Mouse (Mus musculus) neutrophil, adult 5-6 weeks (primary cell): ENCODE results near the gene Serpina10. TPM values are rescaled to one million over a fixed set of nuclear protein-coding genes. Genes with fewer than 3 reads are reported as not detected.
"Not testable (repeated sequence)": the region's sequence is repeated elsewhere in the genome, so short reads cannot be mapped to it uniquely, and the experiment has no call there.

Experiments
- ATAC-seq: fragments of 151-379, 151-347 bp; 2 replicates; pipeline ENCODE4 v1.8.0; 2017; ENCODE audit warnings: mild to moderate bottlenecking, moderate TSS enrichment; ENCODE audit not compliant: insufficient number of reproducible peaks, poor library complexity, low FRiP score, severe bottlenecking; ENCODE audit errors: extremely low read depth
- total RNA-seq: library from RNA; stranded (forward); fragments of 200-1000 nt; gene quantifications from 2 replicates; pipeline ENCODE4 v1.2.3, GENCODE M21; 2017

Gene Serpina10
- total RNA-seq, 1 experiment from 2014 or later = not detected

GRCm38 (mm10) chr12:103634430-103634829 lies 3.2 kb upstream of the Serpina10 start:
- no peak for ATAC-seq

- ATAC-seq = no peak
These were observed 14.4 kb downstream of the Serpina10 start for GRCm38 (mm10) chr12:103616860-103617261.

GRCm38 (mm10) chr12:103615734-103616133 lies 15.5 kb downstream of the Serpina10 start:
- ATAC-seq = no peak

- no peak for ATAC-seq
These were observed 16.1 kb downstream of the Serpina10 start for GRCm38 (mm10) chr12:103615141-103615540.

- ATAC-seq = no peak
These were observed 29.4 kb downstream of the Serpina10 start for GRCm38 (mm10) chr12:103601839-103602238.

- ATAC-seq = no peak
These were observed 30.9 kb downstream of the Serpina10 start for GRCm38 (mm10) chr12:103600364-103600763.

GRCm38 (mm10) chr12:103598411-103598810 lies 32.8 kb downstream of the Serpina10 start:
- ATAC-seq = no peak

GRCm38 (mm10) chr12:103583771-103584170 lies 47.5 kb downstream of the Serpina10 start:
- ATAC-seq = no peak

GRCm38 (mm10) chr12:103578148-103578547 lies 53.1 kb downstream of the Serpina10 start:
- not testable (repeated sequence) for ATAC-seq

- ATAC-seq = no peak
These were observed 61.6 kb downstream of the Serpina10 start for GRCm38 (mm10) chr12:103569690-103570089.

GRCm38 (mm10) chr12:103567129-103567528 lies 64.1 kb downstream of the Serpina10 start:
- no peak for ATAC-seq

- ATAC-seq = no peak
These were observed 66.1 kb downstream of the Serpina10 start for GRCm38 (mm10) chr12:103565151-103565550.

Other genes with a start within 250 kb of the Serpina10 start
- 2.8 TPM in 2 replicates for gene Otub2, start 242.8 kb downstream of the Serpina10 start, total RNA-seq
- gene 9330161L09Rik, start 223.6 kb downstream of the Serpina10 start, total RNA-seq = 1.6 and 2.3 TPM in 2 replicates
- gene Ddx24, start 205.6 kb downstream of the Serpina10 start, total RNA-seq = 136 and 137 TPM in 2 replicates
- 91.4 and 117 TPM in 2 replicates for gene Ifi27, start 197.2 kb downstream of the Serpina10 start, total RNA-seq
- 264 and 315 TPM in 2 replicates for gene Ifi27l2a, start 187.8 kb downstream of the Serpina10 start, total RNA-seq
- not detected in 2 replicates for gene Ifi27l2b, start 174.2 kb downstream of the Serpina10 start, total RNA-seq
- gene Ppp4r4, start 99.2 kb downstream of the Serpina10 start, total RNA-seq = 0.12 TPM in 1 of 2 replicates, not detected in the other
- gene Serpina6, start 25.8 kb upstream of the Serpina10 start, total RNA-seq = not detected in 2 replicates
- gene Serpina16, start 44.7 kb upstream of the Serpina10 start, total RNA-seq = not detected in 2 replicates
- gene Serpina1f, start 64.1 kb upstream of the Serpina10 start, total RNA-seq = not detected in 2 replicates
- not detected in 2 replicates for gene Serpina1d, start 142.1 kb upstream of the Serpina10 start, total RNA-seq
- gene Serpina1b, start 198.9 kb upstream of the Serpina10 start, total RNA-seq = not detected in 2 replicates
- gene Serpina1a, start 232.1 kb upstream of the Serpina10 start, total RNA-seq = not detected in 2 replicates